Mouse (Mus musculus): ENCODE results near the gene Lcor.

DNA sequence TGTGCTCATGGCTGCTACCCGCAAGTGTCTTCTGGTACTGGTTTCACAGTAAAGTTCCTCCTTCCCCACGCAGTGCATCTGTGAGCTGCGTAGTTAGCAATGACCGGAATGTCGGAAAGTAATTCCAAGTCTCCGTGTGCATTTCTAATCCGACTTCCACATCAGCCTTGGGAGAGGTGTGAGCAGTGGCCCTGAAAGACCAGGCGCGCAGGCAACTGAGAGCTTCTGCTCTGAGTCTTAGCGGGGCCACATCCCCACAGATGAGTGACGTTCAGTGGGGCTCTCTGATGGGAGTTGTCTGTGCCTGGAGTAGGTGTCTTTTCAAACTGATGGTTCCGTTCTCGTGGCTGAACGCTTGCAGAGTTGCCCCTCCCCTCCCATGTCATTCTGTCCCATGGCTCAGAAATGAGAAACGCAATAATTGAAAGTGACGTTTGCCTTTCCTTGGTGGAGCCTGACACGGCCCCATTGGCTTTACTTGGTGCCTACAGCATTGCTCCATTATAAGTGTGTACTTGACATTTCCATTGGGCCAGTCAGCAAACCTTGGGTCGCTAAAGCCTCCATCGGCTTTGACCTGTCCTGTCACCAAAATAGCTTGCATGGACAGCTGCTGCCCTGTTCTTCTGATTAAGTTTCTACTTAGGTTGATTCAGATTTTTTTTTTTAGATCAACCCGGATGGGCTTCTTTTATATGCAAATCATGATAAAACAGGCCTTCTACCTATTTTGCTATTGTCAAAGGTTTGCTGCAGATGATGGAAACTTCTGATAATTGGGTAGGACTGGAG is 105.2 kb downstream of the Lcor start:
- no peak for TF ChIP-seq CTCF (IDR thresholded peaks at IDR 0.05; ENCODE audit: borderline replicate concordance, insufficient read depth, low read depth, low read length)
- TF ChIP-seq POLR2A (IDR thresholded peaks at IDR 0.05; ENCODE audit: borderline replicate concordance, insufficient read depth, low read length), result no peak
